Mouse (Mus musculus) testis, adult 10 weeks (tissue): Measurements from ENCODE around the gene Exoc3. TPM values are rescaled to one million over a fixed set of nuclear protein-coding genes. Genes with fewer than 3 reads are reported as not detected.

Source experiments
- polyA plus RNA-seq: library from polyadenylated mRNA; stranded (reverse); fragments of 350-450 nt; fragmentation: Illumina TruSeq; extraction: RNeasy Lipid Tissue Mini Kit (QIAGEN cat#74804); gene quantifications from one replicate; pipeline ENCODE4 v1.2.3, GENCODE M21; 2014; ENCODE audit warnings: low read depth, low replicate concordance

Exoc3 gene
- 25.8 TPM for polyA plus RNA-seq

GRCm38 (mm10) chr13:74208317-74208985 is at the start of gene Exoc3:
Exoc3 (minus strand) TSS chr13:74208732.

GRCm38 (mm10) chr13:74121141-74121602 is 87.4 kb downstream of the Exoc3 start, which contains the start of gene Slc9a3:
Slc9a3 (plus strand) TSS chr13:74121457.

Other genes starting within 250 kb of the Exoc3 start
- gene Zdhhc11, start 244.9 kb downstream of the Exoc3 start, polyA plus RNA-seq, result 32.2 TPM
- 1.1 TPM for gene Tppp, start 199.3 kb downstream of the Exoc3 start, polyA plus RNA-seq
- 186 TPM for gene Cep72, start 146.4 kb downstream of the Exoc3 start, polyA plus RNA-seq
- gene Slc9a3, start 87.3 kb downstream of the Exoc3 start, polyA plus RNA-seq, result 0.78 TPM
- 0.22 TPM for gene Ahrr, start 83.6 kb upstream of the Exoc3 start, polyA plus RNA-seq
- 41.3 TPM for gene Pdcd6, start 108.8 kb upstream of the Exoc3 start, polyA plus RNA-seq
- 89.4 TPM for gene Sdha, start 141.5 kb upstream of the Exoc3 start, polyA plus RNA-seq
- 35.1 TPM for gene Ccdc127, start 141.6 kb upstream of the Exoc3 start, polyA plus RNA-seq
- not detected for gene Lrrc14b, start 155.3 kb upstream of the Exoc3 start, polyA plus RNA-seq
- 62.6 TPM for gene Zfp72, start 182.1 kb upstream of the Exoc3 start, polyA plus RNA-seq
- gene Ftl1-ps1, start 191.0 kb upstream of the Exoc3 start, polyA plus RNA-seq, result 0.49 TPM